Mouse (Mus musculus) liver, embryonic 14.5 days (tissue): ENCODE measurements at regions not wholly inside any gene's neighbourhood (a gene's known extent, or its start where the extent isn't known, plus 50 kb on each side); places are given as distances from the start of the nearest gene placed in this dataset.

Experiments
- CTCF ChIP-seq: IDR thresholded peaks from 2 replicates; pipeline ENCODE4 v1.5.1; 2016; ENCODE audit warnings: antibody characterized with exemption, low read depth, control low read depth
- EP300 ChIP-seq: IDR thresholded peaks from 2 replicates; pipeline ENCODE4 v1.6.1; 2016; ENCODE audit warnings: antibody characterized with exemption, low read depth

DNA sequence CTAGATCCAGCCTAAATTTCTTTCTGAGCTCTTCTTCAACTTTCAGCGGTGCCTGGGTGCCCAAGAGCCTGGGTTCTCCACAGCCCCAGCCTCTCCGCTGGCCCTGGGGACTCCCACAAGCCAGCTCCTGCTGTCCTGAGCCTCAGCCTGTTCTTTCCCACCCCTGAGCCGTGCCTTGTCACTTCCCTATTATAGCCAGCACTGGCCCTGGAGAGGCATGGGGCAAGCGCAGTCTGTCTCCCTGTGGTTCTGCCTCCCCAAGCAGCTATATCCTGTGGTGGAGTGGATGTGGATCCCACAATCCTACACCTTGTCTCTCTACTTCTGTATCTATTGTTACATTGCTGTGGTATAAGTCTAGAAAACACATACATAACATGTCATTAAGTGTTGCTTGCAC lies 128.6 kb upstream of the Hgf start:
- TF ChIP-seq CTCF (no peak), EP300 (no peak)
